Mouse (Mus musculus) MEL (cell line): ENCODE measurements at regions not wholly inside any gene's neighbourhood (a gene's known extent, or its start where the extent isn't known, plus 50 kb on each side); places are given as distances from the start of the nearest gene placed in this dataset.

ENCODE experiments used
- DNase-seq: peaks from one replicate; pipeline ENCODE4 v3.0.0; 2011; ENCODE audit warnings: low read depth, low spot score
- H3K27ac ChIP-seq: 2 replicates; pipeline ENCODE4 v1.5.1; 2012; ENCODE audit warnings: low read depth, mild to moderate bottlenecking, control low read depth, low read length, moderate library complexity; ENCODE audit not compliant: control insufficient read depth
- H3K27me3 ChIP-seq, 2 experiments: fragments of 150-350 bp in 1 of 2; sonication (generic) in 1 of 2; 2 replicates each; pipeline ENCODE4 v1.6.1; 2012; ENCODE audit warnings: low read length in 2 of 2, mild to moderate bottlenecking in 2 of 2, improper control_type of control experiment in 1 of 2, moderate library complexity in 1 of 2; ENCODE audit not compliant: insufficient read depth in 2 of 2, control insufficient read depth in 1 of 2
- H3K36me3 ChIP-seq, 2 experiments: 2 replicates each; pipeline ENCODE4 v1.6.1; 2012 to 2014; ENCODE audit warnings: low read length in 2 of 2, improper control_type of control experiment in 1 of 2, inconsistent platforms in 1 of 2, mild to moderate bottlenecking in 1 of 2; ENCODE audit not compliant: insufficient read depth in 2 of 2, control insufficient read depth in 1 of 2
- H3K4me1 ChIP-seq, 2 experiments: fragments of 150-350 bp in 1 of 2; sonication (generic) in 1 of 2; 2 replicates each; pipeline ENCODE4 v1.6.1; 2012; ENCODE audit warnings: low read length in 2 of 2, improper control_type of control experiment in 1 of 2, mild to moderate bottlenecking in 1 of 2; ENCODE audit not compliant: insufficient read depth in 2 of 2, control insufficient read depth in 1 of 2
- H3K4me3 ChIP-seq, 2 experiments: fragments of 150-350 bp in 1 of 2; sonication (generic) in 1 of 2; 2 replicates each; pipeline ENCODE4 v1.5.1; 2012; ENCODE audit warnings: low read depth in 2 of 2, low read length in 2 of 2, mild to moderate bottlenecking in 2 of 2, moderate library complexity in 2 of 2, control low read depth in 1 of 2, improper control_type of control experiment in 1 of 2; ENCODE audit not compliant: control insufficient read depth in 1 of 2, insufficient read depth in 1 of 2
- H3K79me2 ChIP-seq: 2 replicates; pipeline ENCODE4 v1.6.1; 2012; ENCODE audit warnings: mild to moderate bottlenecking, low read length, moderate library complexity; ENCODE audit not compliant: control insufficient read depth, poor library complexity, insufficient read depth
- H3K9ac ChIP-seq: 2 replicates; pipeline ENCODE4 v1.6.1; 2012; ENCODE audit warnings: low read depth, mild to moderate bottlenecking, control low read depth, low read length, moderate library complexity; ENCODE audit not compliant: control insufficient read depth, poor library complexity, severe bottlenecking
- H3K9me3 ChIP-seq: fragments of 150-350 bp; sonication (generic); replicated peaks from 2 replicates; pipeline ENCODE4 v1.6.1; 2012; ENCODE audit warnings: mild to moderate bottlenecking, low read length, improper control_type of control experiment, moderate library complexity; ENCODE audit not compliant: insufficient read depth
- BHLHE40 ChIP-seq: IDR thresholded peaks from 2 replicates; pipeline ENCODE4 v1.6.1; 2012; ENCODE audit warnings: low read depth, mild to moderate bottlenecking, inconsistent platforms, low read length, improper control_type of control experiment, borderline replicate concordance
- CHD1 ChIP-seq: IDR thresholded peaks from 2 replicates; pipeline ENCODE4 v1.6.1; 2012; ENCODE audit warnings: low read depth, mild to moderate bottlenecking, inconsistent platforms, low read length, improper control_type of control experiment
- CHD2 ChIP-seq: IDR thresholded peaks from 2 replicates; pipeline ENCODE4 v1.6.1; 2011; ENCODE audit warnings: low read length, improper control_type of control experiment
- CTCF ChIP-seq, 3 experiments: IDR thresholded peaks in 2 of 3; conservative IDR thresholded peaks in 1 of 3; 2 replicates each; pipeline ENCODE4 v1.5.1; 2011 to 2012; ENCODE audit warnings: low read length in 3 of 3, low read depth in 2 of 3, mild to moderate bottlenecking in 2 of 3, improper control_type of control experiment in 1 of 3, inconsistent platforms in 1 of 3, mixed read lengths in 1 of 3, moderate library complexity in 1 of 3; ENCODE audit not compliant: control insufficient read depth in 1 of 3, insufficient read depth in 1 of 3, poor library complexity in 1 of 3, severe bottlenecking in 1 of 3
- E2F4 ChIP-seq: IDR thresholded peaks from 2 replicates; pipeline ENCODE4 v1.6.1; 2011; ENCODE audit warnings: low read depth, low read length, improper control_type of control experiment, borderline replicate concordance
- ELF1 ChIP-seq: IDR thresholded peaks from 2 replicates; pipeline ENCODE4 v1.6.1; 2014; ENCODE audit warnings: low read depth, mild to moderate bottlenecking, inconsistent platforms, low read length, improper control_type of control experiment, moderate library complexity
- EP300 ChIP-seq, 2 experiments: IDR thresholded peaks; 2 replicates each; pipeline ENCODE4 v1.6.1; 2011; ENCODE audit warnings: improper control_type of control experiment in 2 of 2, low read length in 2 of 2, low read depth in 1 of 2, mild to moderate bottlenecking in 1 of 2
- ETS1 ChIP-seq: IDR thresholded peaks from 2 replicates; pipeline ENCODE4 v1.6.1; 2012; ENCODE audit warnings: low read depth, mild to moderate bottlenecking, inconsistent platforms, low read length, improper control_type of control experiment, moderate library complexity
- GATA1 ChIP-seq: IDR thresholded peaks from 2 replicates; pipeline ENCODE4 v1.6.1; 2011; ENCODE audit warnings: low read depth, low read length, improper control_type of control experiment
- HCFC1 ChIP-seq: IDR thresholded peaks from 2 replicates; pipeline ENCODE4 v1.6.1; 2012; ENCODE audit warnings: low read depth, mild to moderate bottlenecking, inconsistent platforms, low read length, improper control_type of control experiment, moderate library complexity
- MAFK ChIP-seq: IDR thresholded peaks from 2 replicates; pipeline ENCODE4 v1.6.1; 2011; ENCODE audit warnings: low read depth, mild to moderate bottlenecking, low read length, improper control_type of control experiment, borderline replicate concordance
- MAX ChIP-seq: IDR thresholded peaks from 2 replicates; pipeline ENCODE4 v1.6.1; 2011; ENCODE audit warnings: low read length, improper control_type of control experiment
- MAZ ChIP-seq: IDR thresholded peaks from 2 replicates; pipeline ENCODE4 v1.6.1; 2012; ENCODE audit warnings: low read depth, mild to moderate bottlenecking, inconsistent platforms, low read length, improper control_type of control experiment
- MXI1 ChIP-seq: IDR thresholded peaks from 2 replicates; pipeline ENCODE4 v1.6.1; 2011; ENCODE audit warnings: mild to moderate bottlenecking, low read depth, low read length, improper control_type of control experiment
- MYB ChIP-seq: IDR thresholded peaks from 2 replicates; pipeline ENCODE4 v1.6.1; 2011; ENCODE audit warnings: mild to moderate bottlenecking, low read depth, low read length, improper control_type of control experiment
- POLR2A ChIP-seq, 2 experiments: IDR thresholded peaks; 2 replicates each; pipeline ENCODE4 v1.6.1; 2011 to 2012; ENCODE audit warnings: low read length in 2 of 2, mild to moderate bottlenecking in 2 of 2, control low read depth in 1 of 2, improper control_type of control experiment in 1 of 2, low read depth in 1 of 2, moderate library complexity in 1 of 2; ENCODE audit not compliant: control insufficient read depth in 1 of 2, insufficient read depth in 1 of 2, poor library complexity in 1 of 2
- POLR2AphosphoS2 ChIP-seq: IDR thresholded peaks from 2 replicates; pipeline ENCODE4 v1.6.1; 2011; ENCODE audit warnings: low read length, improper control_type of control experiment
- RAD21 ChIP-seq: IDR thresholded peaks from 2 replicates; pipeline ENCODE4 v1.6.1; 2011; ENCODE audit warnings: mild to moderate bottlenecking, low read depth, low read length, improper control_type of control experiment
- RCOR1 ChIP-seq: IDR thresholded peaks from 2 replicates; pipeline ENCODE4 v1.6.1; 2012; ENCODE audit warnings: low read depth, mild to moderate bottlenecking, inconsistent platforms, low read length, improper control_type of control experiment
- SIN3A ChIP-seq: IDR thresholded peaks from 2 replicates; pipeline ENCODE4 v1.6.1; 2012; ENCODE audit warnings: low read length, improper control_type of control experiment, inconsistent platforms
- SMC3 ChIP-seq: IDR thresholded peaks from 2 replicates; pipeline ENCODE4 v1.6.1; 2011; ENCODE audit warnings: low read depth, low read length, improper control_type of control experiment
- TCF12 ChIP-seq: IDR thresholded peaks from 2 replicates; pipeline ENCODE4 v1.6.1; 2014; ENCODE audit warnings: low read depth, mild to moderate bottlenecking, inconsistent platforms, low read length, improper control_type of control experiment, moderate library complexity
- UBTF ChIP-seq: IDR thresholded peaks from 2 replicates; pipeline ENCODE4 v1.6.1; 2012; ENCODE audit warnings: low read depth, mild to moderate bottlenecking, inconsistent platforms, low read length, improper control_type of control experiment, moderate library complexity, borderline replicate concordance; ENCODE audit not compliant: insufficient read depth
- USF1 ChIP-seq: IDR thresholded peaks from 2 replicates; pipeline ENCODE4 v1.6.1; 2014; ENCODE audit warnings: low read depth, mild to moderate bottlenecking, inconsistent platforms, low read length, improper control_type of control experiment, moderate library complexity

GRCm38 (mm10) chr4:69974208-69974607, 436.0 kb downstream of the Cdk5rap2 start:
- Histone ChIP-seq H3K9me3 (no peaks in the 10 kb centered on the region), H3K27ac (no peak overlapping the region), H3K79me2 (no peaks in the 10 kb centered on the region), H3K27me3 (no peaks in the 10 kb centered on the region), H3K36me3 (no peaks in the 10 kb centered on the region), H3K4me3 (no peak overlapping the region), H3K4me1 (no peaks in the 10 kb centered on the region), H3K9ac (no peak overlapping the region)
- TF ChIP-seq BHLHE40 = no peak
- no peak for TF ChIP-seq GATA1
- TF ChIP-seq TCF12 = no peak
- TF ChIP-seq CTCF (IDR thresholded peaks at IDR 0.05 in 2 of 3, conservative IDR thresholded peaks at IDR 0.05 in 1 of 3; ENCODE audit: control insufficient read depth in 1 of 3, insufficient read depth in 1 of 3, low read depth in 2 of 3, low read length in 3 of 3, poor library complexity in 1 of 3, severe bottlenecking in 1 of 3) = no peak
- no peak for TF ChIP-seq E2F4
- TF ChIP-seq SIN3A = no peak
- TF ChIP-seq MAFK = no peak
- no peak for TF ChIP-seq SMC3
- TF ChIP-seq CHD1 = no peak
- TF ChIP-seq RAD21 = no peak
- no peak for TF ChIP-seq USF1
- TF ChIP-seq ELF1 = no peak
- no peak for TF ChIP-seq ETS1
- TF ChIP-seq POLR2AphosphoS2 = no peak
- no peak for DNase-seq

GRCm38 (mm10) chr4:69973566-69973965, 436.7 kb downstream of the Cdk5rap2 start:
- H3K27ac ChIP-seq = no peak overlapping the region
- no peaks in the 10 kb centered on the region for H3K27me3 ChIP-seq
- no peaks in the 10 kb centered on the region for H3K9me3 ChIP-seq
- no peaks in the 10 kb centered on the region for H3K4me1 ChIP-seq
- H3K79me2 ChIP-seq = no peaks in the 10 kb centered on the region
- no peak for DNase-seq
- no peak overlapping the region for H3K9ac ChIP-seq
- H3K36me3 ChIP-seq = no peaks in the 10 kb centered on the region
- H3K4me3 ChIP-seq = no peak overlapping the region
- TF ChIP-seq RAD21 (no peak), EP300 (IDR thresholded peaks at IDR 0.05; ENCODE audit: low read depth in 1 of 2, low read length in 2 of 2) (no peak), MAFK (no peak), MXI1 (no peak), CTCF (IDR thresholded peaks at IDR 0.05 in 2 of 3, conservative IDR thresholded peaks at IDR 0.05 in 1 of 3; ENCODE audit: control insufficient read depth in 1 of 3, insufficient read depth in 1 of 3, low read depth in 2 of 3, low read length in 3 of 3, poor library complexity in 1 of 3, severe bottlenecking in 1 of 3) (no peak), HCFC1 (no peak), MAX (no peak), CHD2 (no peak), USF1 (no peak), SMC3 (no peak), BHLHE40 (no peak), POLR2A (IDR thresholded peaks at IDR 0.05; ENCODE audit: control insufficient read depth in 1 of 2, insufficient read depth in 1 of 2, low read depth in 1 of 2, low read length in 2 of 2, poor library complexity in 1 of 2) (no peak), MAZ (no peak), UBTF (no peak), MYB (no peak), RCOR1 (no peak), CHD1 (no peak)
